21 mouse cellular contexts compared by ENCODE assay signal in genomic region chr2:32043836-32044235, GRCm38 (mm10). TPM values are rescaled to one million over a fixed set of nuclear protein-coding genes. Genes with fewer than 3 reads are reported as not detected.
DNase-seq lines count a peak whose midpoint lies in the region; ATAC-seq and TF ChIP-seq lines count a peak whose summit lies in the region.
"Had no signal": no experiment of that assay in that cellular context is flagged by ENCODE, and none has a peak within 500 bp of the region (broad histone marks: within the 10 kb centered on the region; RNA-seq: fewer than 3 reads in every experiment).

No protein-coding gene starts in this region.

- H3K27me3 ChIP-seq in heart, adult 2 months (ENCODE audit: control insufficient read depth, insufficient read depth, low read length): no peaks in the 10 kb centered on the region
- no peaks in the 10 kb centered on the region for H3K27me3 ChIP-seq in heart, embryonic 15.5 days
- H3K27me3 ChIP-seq in spleen, adult 2 months (ENCODE audit: control insufficient read depth, insufficient read depth, low read length): no peaks in the 10 kb centered on the region
- H3K27me3 ChIP-seq in stomach, postnatal 0 days (ENCODE audit: control insufficient read depth, insufficient read depth, low read length): no peaks in the 10 kb centered on the region
- H3K27me3 ChIP-seq: embryonic facial prominence, embryonic 12.5 days; kidney, embryonic 15.5 days; limb, embryonic 15.5 days; midbrain, embryonic 12.5 days had no signal

- H3K4me1 ChIP-seq in heart, adult 2 months (ENCODE audit: control insufficient read depth, insufficient read depth, low read length): no peaks in the 10 kb centered on the region
- peaks cover 37% of the 10 kb centered on the region for H3K4me1 ChIP-seq in heart, embryonic 15.5 days (replicated peaks)
- no peaks in the 10 kb centered on the region; the same call in 1 of the 2 replicates for H3K4me1 ChIP-seq in spleen, adult 2 months (ENCODE audit: control insufficient read depth, insufficient read depth, insufficient read length)
- H3K4me1 ChIP-seq in stomach, postnatal 0 days (replicated peaks; ENCODE audit: control insufficient read depth, insufficient read depth): no peaks in the 10 kb centered on the region
- H3K4me1 ChIP-seq: embryonic facial prominence, embryonic 12.5 days; midbrain, embryonic 12.5 days had no signal

- 49% methylated on average over 5 of the region's 5 CpGs for WGBS in heart, adult 2 months
- WGBS in heart, embryonic 15.5 days: 50% methylated on average over 5 of the region's 5 CpGs
- 87% methylated on average over 5 of the region's 5 CpGs for WGBS in spleen, adult 2 months
- 67% methylated on average over 5 of the region's 5 CpGs for WGBS in stomach, postnatal 0 days

- no peak for DNase-seq in heart, adult 2 months
- DNase-seq in heart, postnatal 14 days: no peak
- no peak for DNase-seq in heart, adult 9 months (ENCODE audit: low spot score in 2 of 2)
- DNase-seq in spleen, adult 2 months (ENCODE audit: low read depth in 1 of 2, low spot score in 2 of 2): no peak
- DNase-seq in spleen, postnatal 10 days (ENCODE audit: low spot score in 2 of 2): no peak
- no peak for DNase-seq in stomach, postnatal 0 days (ENCODE audit: low spot score)
- DNase-seq: cerebellum, adult 2 months; cerebellum, postnatal 25 days; gastrocnemius, postnatal 36 days; kidney, adult 11 months; kidney, postnatal 36 days; lung, embryonic 14.5 days; right cerebral cortex, adult 18-20 months; right cerebral cortex, postnatal 4 days had no signal

- intact Hi-C loops in heart, adult 2 months (cut with DNase I): no loop called here
- intact Hi-C loops in heart, postnatal 14 days (cut with DNase I): no loop called here

- peak; percentile 38; the same call in 1 of the 2 replicates for TF ChIP-seq CTCF in heart, adult 2 months (IDR thresholded peaks at IDR 0.05)
- TF ChIP-seq CTCF in spleen, adult 2 months (IDR thresholded peaks at IDR 0.05; ENCODE audit: extremely low read depth, insufficient read depth, insufficient read length, insufficient replicate concordance): no peak
- TF ChIP-seq CTCF in stomach, postnatal 0 days (IDR thresholded peaks at IDR 0.05; ENCODE audit: low read depth): peak; percentile 11; the same call in 1 of the 2 replicates

- no peaks in the 10 kb centered on the region for H3K79me2 ChIP-seq in heart, adult 2 months (replicated peaks; ENCODE audit: control insufficient read depth, insufficient read depth, low read length)

- H3K36me3 ChIP-seq in heart, adult 2 months (ENCODE audit: control insufficient read depth, insufficient read depth, low read length): peaks cover 2% of the 10 kb centered on the region; the same call in 1 of the 2 replicates
- peaks cover 49% of the 10 kb centered on the region for H3K36me3 ChIP-seq in heart, embryonic 15.5 days
- peaks cover 17% of the 10 kb centered on the region for H3K36me3 ChIP-seq in spleen, adult 2 months (ENCODE audit: control insufficient read depth, insufficient read depth, low read length)
- peaks cover 27% of the 10 kb centered on the region; the same call in 1 of the 2 replicates for H3K36me3 ChIP-seq in stomach, postnatal 0 days (ENCODE audit: control insufficient read depth, insufficient read depth, low read length)

- H3K4me3 ChIP-seq in heart, adult 2 months: no peak overlapping the region
- H3K4me3 ChIP-seq in heart, embryonic 15.5 days: no peak overlapping the region
- no peak overlapping the region for H3K4me3 ChIP-seq in spleen, adult 2 months (ENCODE audit: extremely low read depth, insufficient read depth, insufficient read length)
- H3K4me3 ChIP-seq in stomach, postnatal 0 days (ENCODE audit: low read depth, low read length): no peak overlapping the region
- H3K4me3 ChIP-seq: embryonic facial prominence, embryonic 12.5 days; kidney, embryonic 15.5 days; limb, embryonic 15.5 days; midbrain, embryonic 12.5 days had no signal

- H3K27ac ChIP-seq in heart, adult 2 months: no peak overlapping the region
- H3K27ac ChIP-seq in heart, embryonic 15.5 days: peak overlapping the region; percentile 45; the same call in 1 of the 2 replicates
- H3K27ac ChIP-seq in spleen, adult 2 months (ENCODE audit: insufficient read depth, low read length): peak overlapping the region; percentile 42; the same call in 1 of the 2 replicates
- no peak overlapping the region for H3K27ac ChIP-seq in stomach, postnatal 0 days (replicated peaks)
- H3K27ac ChIP-seq: embryonic facial prominence, embryonic 12.5 days; kidney, embryonic 15.5 days; limb, embryonic 15.5 days; liver, embryonic 14.5 days; midbrain, embryonic 12.5 days had no signal

- TF ChIP-seq EP300 in heart, adult 2 months (IDR thresholded peaks at IDR 0.05; ENCODE audit: insufficient read depth, low read depth, low read length): no peak
- TF ChIP-seq EP300 in stomach, postnatal 0 days (optimal IDR thresholded peaks at IDR 0.05): no peak

- H3K9ac ChIP-seq in heart, adult 2 months (ENCODE audit: low read depth, low read length): no peak overlapping the region
- no peak overlapping the region for H3K9ac ChIP-seq in heart, embryonic 15.5 days
- no peak overlapping the region for H3K9ac ChIP-seq in stomach, postnatal 0 days (ENCODE audit: low read length)
- H3K9ac ChIP-seq: embryonic facial prominence, embryonic 12.5 days; kidney, embryonic 15.5 days; limb, embryonic 15.5 days; liver, embryonic 14.5 days; lung, embryonic 14.5 days; midbrain, embryonic 12.5 days had no signal

- H3K9me3 ChIP-seq in heart, embryonic 15.5 days (replicated peaks): no peaks in the 10 kb centered on the region
- H3K9me3 ChIP-seq in stomach, postnatal 0 days (ENCODE audit: control insufficient read depth, low read length): no peaks in the 10 kb centered on the region
- H3K9me3 ChIP-seq: embryonic facial prominence, embryonic 12.5 days; kidney, embryonic 15.5 days; limb, embryonic 15.5 days; midbrain, embryonic 12.5 days had no signal

- no peak overlapping the region for H3K4me2 ChIP-seq in heart, embryonic 15.5 days
- no peak overlapping the region for H3K4me2 ChIP-seq in stomach, postnatal 0 days (replicated peaks; ENCODE audit: low read depth)
- H3K4me2 ChIP-seq: embryonic facial prominence, embryonic 12.5 days; kidney, embryonic 15.5 days; limb, embryonic 15.5 days; lung, embryonic 14.5 days; midbrain, embryonic 12.5 days had no signal

- no peak for ATAC-seq in heart, embryonic 15.5 days (replicated peaks; ENCODE audit: insufficient number of reproducible peaks, insufficient read depth, low FRiP score, low read depth)
- ATAC-seq in stomach, postnatal 0 days (ENCODE audit: low FRiP score, low TSS enrichment): no peak

- TF ChIP-seq POLR2A in heart, adult 2 months (IDR thresholded peaks at IDR 0.05; ENCODE audit: insufficient read depth, low read depth, low read length): no peak
- no peak for TF ChIP-seq POLR2A in spleen, adult 2 months (IDR thresholded peaks at IDR 0.05; ENCODE audit: low read depth, low read length)

RNA-seq across cellular contexts. Expression of gene Fam78a, which starts 40.8 kb away (rescaled TPM):
- total RNA-seq in heart, adult 2 months (2021): 10 to 100 TPM; 15.9 to 19.1 TPM
- polyA plus RNA-seq in heart, adult 2 months (2012; rRNA removed): 18.7 and 24.9 TPM in 2 replicates
- 10 to 100 TPM; 22.8 to 23.9 TPM for total RNA-seq in heart, postnatal 14 days (2021)
- polyA plus RNA-seq in heart, embryonic 15.5 days (2015; fragmentation: Nextera tagmentation; extraction: Ambion mirVana): 26.7 and 29.1 TPM in 2 replicates
- polyA plus RNA-seq in spleen, adult 2 months (2012; rRNA removed): 33.1 and 48.3 TPM in 2 replicates
- polyA plus RNA-seq in stomach, postnatal 0 days (2015; fragmentation: Nextera tagmentation; extraction: Ambion mirVana): 0.46 and 0.67 TPM in 2 replicates

RNA-seq across cellular contexts. Expression of gene Plpp7, which starts 51.5 kb away (rescaled TPM):
- 10 to 100 TPM; 33.6 to 33.8 TPM for total RNA-seq in heart, adult 2 months (2021)
- polyA plus RNA-seq in heart, adult 2 months (2012; rRNA removed): 56.3 and 62.1 TPM in 2 replicates
- 10 to 100 TPM; 26.1 to 30.9 TPM for total RNA-seq in heart, postnatal 14 days (2021)
- polyA plus RNA-seq in heart, embryonic 15.5 days (2015; fragmentation: Nextera tagmentation; extraction: Ambion mirVana): 15.9 and 16.1 TPM in 2 replicates
- 2.6 and 4.6 TPM in 2 replicates for polyA plus RNA-seq in spleen, adult 2 months (2012; rRNA removed)
- polyA plus RNA-seq in stomach, postnatal 0 days (2015; fragmentation: Nextera tagmentation; extraction: Ambion mirVana): 2.6 and 2.8 TPM in 2 replicates
- total RNA-seq: monocyte, adult 5-6 weeks had no signal

Comparison
In these comparisons a context has a peak if more than half of its experiments do, and no peak if none do; other contexts are left out.
1. H3K27ac ChIP-seq: peak in heart, embryonic 15.5 days (single experiment) and spleen, adult 2 months (single experiment); none in heart, adult 2 months (single experiment) and stomach, postnatal 0 days (single experiment).
2. RNA of gene Fam78a, which starts 40.8 kb away (polyA plus RNA-seq): 33.1 to 48.3 TPM in spleen, adult 2 months, 26.7 to 29.1 TPM in heart, embryonic 15.5 days and 18.7 to 24.9 TPM in heart, adult 2 months; 0.46 to 0.67 TPM in stomach, postnatal 0 days; every median in the first group is over 10 times any median in the second.